Mouse (Mus musculus): ENCODE measurements around the gene Rtkn2. TPM values are rescaled to one million over a fixed set of nuclear protein-coding genes. Genes with fewer than 3 reads are reported as not detected.

Rtkn2 gene
- polyA plus RNA-seq, 1 experiment from 2014 or later = 8.9 TPM

GRCm38 (mm10) chr10:68067961-68068360 is 88.6 kb downstream of the Rtkn2 start:
- no peaks in the 10 kb centered on the region for H3K27me3 ChIP-seq
- no peaks in the 10 kb centered on the region for H3K36me3 ChIP-seq
- no peak for ATAC-seq
- H3K4me2 ChIP-seq (replicated peaks) = no peak overlapping the region
- H3K27ac ChIP-seq = no peak overlapping the region
- H3K9ac ChIP-seq (replicated peaks) = no peak overlapping the region
- peaks cover 16% of the 10 kb centered on the region for H3K4me1 ChIP-seq (replicated peaks)
- 78% methylated on average over 5 of the region's 5 CpGs for WGBS
- H3K9me3 ChIP-seq = no peaks in the 10 kb centered on the region
- no peak overlapping the region for H3K4me3 ChIP-seq (replicated peaks)

GRCm38 (mm10) chr10:68068426-68068825 is 89.1 kb downstream of the Rtkn2 start:
- no peak overlapping the region for H3K27ac ChIP-seq
- H3K4me1 ChIP-seq (replicated peaks) = peaks cover 16% of the 10 kb centered on the region
- 76% methylated on average over 8 of the region's 8 CpGs for WGBS

GRCm38 (mm10) chr10:68071041-68071440 is 91.7 kb downstream of the Rtkn2 start:
- Histone ChIP-seq H3K4me3 (replicated peaks) (no peak overlapping the region), H3K36me3 (no peaks in the 10 kb centered on the region), H3K27ac (no peak overlapping the region), H3K9ac (replicated peaks) (no peak overlapping the region), H3K9me3 (no peaks in the 10 kb centered on the region), H3K4me2 (replicated peaks) (no peak overlapping the region), H3K4me1 (replicated peaks) (no peaks in the 10 kb centered on the region), H3K27me3 (no peaks in the 10 kb centered on the region)
- ATAC-seq = no peak
- 92% methylated on average over 7 of the region's 7 CpGs for WGBS

More at GRCm38 (mm10) chr10:68068426-68068825, 89.1 kb downstream of the Rtkn2 start:
- no peak overlapping the region for H3K4me3 ChIP-seq (replicated peaks)
- no peaks in the 10 kb centered on the region for H3K9me3 ChIP-seq
- no peaks in the 10 kb centered on the region for H3K27me3 ChIP-seq
- no peak overlapping the region for H3K4me2 ChIP-seq (replicated peaks)
- H3K9ac ChIP-seq (replicated peaks) = no peak overlapping the region
- no peak for ATAC-seq
- H3K36me3 ChIP-seq = no peaks in the 10 kb centered on the region

GRCm38 (mm10) chr10:68072626-68073025 is 93.3 kb downstream of the Rtkn2 start:
- H3K9ac ChIP-seq (replicated peaks) = no peak overlapping the region
- no peak overlapping the region for H3K27ac ChIP-seq
- no peaks in the 10 kb centered on the region for H3K4me1 ChIP-seq (replicated peaks)
- no peaks in the 10 kb centered on the region for H3K9me3 ChIP-seq
- H3K36me3 ChIP-seq = no peaks in the 10 kb centered on the region
- no peak overlapping the region for H3K4me3 ChIP-seq (replicated peaks)
- 95% methylated on average over 4 of the region's 4 CpGs for WGBS
- no peak overlapping the region for H3K4me2 ChIP-seq (replicated peaks)
- no peaks in the 10 kb centered on the region for H3K27me3 ChIP-seq
- no peak for ATAC-seq

GRCm38 (mm10) chr10:68074291-68074690 is 94.9 kb downstream of the Rtkn2 start:
- Histone ChIP-seq H3K4me2 (replicated peaks) (no peak overlapping the region), H3K27me3 (no peaks in the 10 kb centered on the region), H3K4me3 (replicated peaks) (no peak overlapping the region), H3K27ac (no peak overlapping the region), H3K9me3 (no peaks in the 10 kb centered on the region), H3K9ac (replicated peaks) (no peak overlapping the region), H3K4me1 (replicated peaks) (no peaks in the 10 kb centered on the region), H3K36me3 (no peaks in the 10 kb centered on the region)
- ATAC-seq = no peak
- WGBS = 92% methylated on average over 12 of the region's 12 CpGs

GRCm38 (mm10) chr10:68075181-68075580 is 95.8 kb downstream of the Rtkn2 start:
- whole genome bisulfite sequencing = 93% methylated on average over 5 of the region's 5 CpGs
- no peak overlapping the region for H3K4me2 ChIP-seq (replicated peaks)
- H3K9ac ChIP-seq (replicated peaks) = no peak overlapping the region
- H3K27me3 ChIP-seq = no peaks in the 10 kb centered on the region
- no peak overlapping the region for H3K4me3 ChIP-seq (replicated peaks)
- no peak for ATAC-seq
- no peak overlapping the region for H3K27ac ChIP-seq
- H3K4me1 ChIP-seq (replicated peaks) = no peaks in the 10 kb centered on the region
- no peaks in the 10 kb centered on the region for H3K36me3 ChIP-seq
- H3K9me3 ChIP-seq = no peaks in the 10 kb centered on the region

GRCm38 (mm10) chr10:68078708-68079107 is 99.3 kb downstream of the Rtkn2 start:
- Histone ChIP-seq H3K4me2 (replicated peaks) (no peak overlapping the region), H3K4me1 (replicated peaks) (no peaks in the 10 kb centered on the region), H3K27ac (no peak overlapping the region), H3K9me3 (no peaks in the 10 kb centered on the region), H3K9ac (replicated peaks) (no peak overlapping the region), H3K36me3 (no peaks in the 10 kb centered on the region), H3K4me3 (replicated peaks) (no peak overlapping the region), H3K27me3 (no peaks in the 10 kb centered on the region)
- ATAC-seq = no peak
- 96% methylated on average over 3 of the region's 3 CpGs for WGBS

- no peaks in the 10 kb centered on the region for H3K27me3 ChIP-seq
- no peaks in the 10 kb centered on the region for H3K36me3 ChIP-seq
- no peak overlapping the region for H3K4me3 ChIP-seq (replicated peaks)
- no peak overlapping the region for H3K4me2 ChIP-seq (replicated peaks)
- WGBS = 85% methylated on average over 10 of the region's 10 CpGs
- H3K4me1 ChIP-seq (replicated peaks) = no peaks in the 10 kb centered on the region
- no peak for ATAC-seq
- H3K9ac ChIP-seq (replicated peaks) = no peak overlapping the region
- no peak overlapping the region for H3K27ac ChIP-seq
- H3K9me3 ChIP-seq = no peaks in the 10 kb centered on the region
These were observed 100.7 kb downstream of the Rtkn2 start for GRCm38 (mm10) chr10:68079910-68080670.

GRCm38 (mm10) chr10:68081712-68082111 is 102.3 kb downstream of the Rtkn2 start:
- H3K4me2 ChIP-seq (replicated peaks) = no peak overlapping the region
- no peaks in the 10 kb centered on the region for H3K27me3 ChIP-seq
- no peaks in the 10 kb centered on the region for H3K4me1 ChIP-seq (replicated peaks)
- ATAC-seq = no peak
- H3K27ac ChIP-seq = no peak overlapping the region
- no peak overlapping the region for H3K4me3 ChIP-seq (replicated peaks)
- 77% methylated on average over 6 of the region's 6 CpGs for WGBS
- H3K9me3 ChIP-seq = no peaks in the 10 kb centered on the region
- H3K9ac ChIP-seq (replicated peaks) = no peak overlapping the region
- H3K36me3 ChIP-seq = no peaks in the 10 kb centered on the region

GRCm38 (mm10) chr10:68085574-68085973 is 106.2 kb downstream of the Rtkn2 start:
- WGBS = 82% methylated on average over 4 of the region's 4 CpGs
- Histone ChIP-seq H3K9me3 (no peaks in the 10 kb centered on the region), H3K4me2 (replicated peaks) (no peak overlapping the region), H3K9ac (replicated peaks) (no peak overlapping the region), H3K27me3 (no peaks in the 10 kb centered on the region), H3K4me3 (replicated peaks) (no peak overlapping the region), H3K27ac (no peak overlapping the region), H3K4me1 (replicated peaks) (no peaks in the 10 kb centered on the region), H3K36me3 (no peaks in the 10 kb centered on the region)
- ATAC-seq = no peak

- WGBS = 86% methylated on average over 4 of the region's 4 CpGs
These were observed 107.6 kb downstream of the Rtkn2 start for GRCm38 (mm10) chr10:68086973-68087372.

GRCm38 (mm10) chr10:68087722-68088121 is 108.4 kb downstream of the Rtkn2 start:
- no peak overlapping the region for H3K27ac ChIP-seq
- 86% methylated on average over 3 of the region's 3 CpGs for WGBS
- no peak overlapping the region for H3K9ac ChIP-seq (replicated peaks)
- no peaks in the 10 kb centered on the region for H3K36me3 ChIP-seq
- H3K27me3 ChIP-seq = no peaks in the 10 kb centered on the region
- no peak overlapping the region for H3K4me2 ChIP-seq (replicated peaks)
- no peaks in the 10 kb centered on the region for H3K9me3 ChIP-seq
- H3K4me1 ChIP-seq (replicated peaks) = no peaks in the 10 kb centered on the region
- ATAC-seq = no peak
- H3K4me3 ChIP-seq (replicated peaks) = no peak overlapping the region

More at GRCm38 (mm10) chr10:68086973-68087372, 107.6 kb downstream of the Rtkn2 start:
- H3K4me1 ChIP-seq (replicated peaks) = no peaks in the 10 kb centered on the region
- no peak for ATAC-seq
- no peak overlapping the region for H3K27ac ChIP-seq
- no peak overlapping the region for H3K9ac ChIP-seq (replicated peaks)
- H3K4me2 ChIP-seq (replicated peaks) = no peak overlapping the region
- no peaks in the 10 kb centered on the region for H3K36me3 ChIP-seq
- no peaks in the 10 kb centered on the region for H3K27me3 ChIP-seq
- H3K9me3 ChIP-seq = no peaks in the 10 kb centered on the region
- H3K4me3 ChIP-seq (replicated peaks) = no peak overlapping the region

Data from midbrain, embryonic 13.5 days (tissue).